Mouse (Mus musculus): ENCODE measurements around the gene Aldh1a1. TPM values are rescaled to one million over a fixed set of nuclear protein-coding genes. Genes with fewer than 3 reads are reported as not detected.

Gene Aldh1a1
- polyA plus RNA-seq, 1 experiment: 242 TPM

GRCm38 (mm10) chr19:20544941-20545340 lies 52.4 kb downstream of the Aldh1a1 start:
- no peak for DNase-seq
- WGBS: 92% methylated on average over 1 of the region's 1 CpGs

GRCm38 (mm10) chr19:20547025-20547424 lies 54.5 kb downstream of the Aldh1a1 start:
- Histone ChIP-seq H3K4me3 (replicated peaks; ENCODE audit: extremely low read depth, low read depth, low read length) (no peak overlapping the region), H3K4me1 (ENCODE audit: control insufficient read depth, insufficient read depth, low read length) (no peaks in the 10 kb centered on the region)
- 93% methylated on average over 3 of the region's 3 CpGs for WGBS
- DNase-seq: no peak
- TF ChIP-seq CTCF (IDR thresholded peaks at IDR 0.05; ENCODE audit: insufficient read depth, low read length) (no peak), POLR2A (IDR thresholded peaks at IDR 0.05; ENCODE audit: borderline replicate concordance, extremely low read depth, low read depth, low read length) (no peak)

More at GRCm38 (mm10) chr19:20544941-20545340, 52.4 kb downstream of the Aldh1a1 start:
- H3K4me3 ChIP-seq (replicated peaks; ENCODE audit: extremely low read depth, low read depth, low read length): no peak overlapping the region
- no peak for TF ChIP-seq POLR2A (IDR thresholded peaks at IDR 0.05; ENCODE audit: borderline replicate concordance, extremely low read depth, low read depth, low read length)
- no peak for TF ChIP-seq CTCF (IDR thresholded peaks at IDR 0.05; ENCODE audit: insufficient read depth, low read length)
- H3K4me1 ChIP-seq (ENCODE audit: control insufficient read depth, insufficient read depth, low read length): no peaks in the 10 kb centered on the region

GRCm38 (mm10) chr19:20549409-20549808 lies 56.9 kb downstream of the Aldh1a1 start:
- Histone ChIP-seq H3K4me3 (replicated peaks; ENCODE audit: extremely low read depth, low read depth, low read length) (no peak overlapping the region), H3K4me1 (ENCODE audit: control insufficient read depth, insufficient read depth, low read length) (no peaks in the 10 kb centered on the region)
- no peak for DNase-seq
- TF ChIP-seq CTCF (IDR thresholded peaks at IDR 0.05; ENCODE audit: insufficient read depth, low read length) (no peak), POLR2A (IDR thresholded peaks at IDR 0.05; ENCODE audit: borderline replicate concordance, extremely low read depth, low read depth, low read length) (no peak)
- 89% methylated on average over 1 of the region's 1 CpGs for WGBS

- Histone ChIP-seq H3K4me1 (ENCODE audit: control insufficient read depth, insufficient read depth, low read length) (no peaks in the 10 kb centered on the region), H3K4me3 (replicated peaks; ENCODE audit: extremely low read depth, low read depth, low read length) (no peak overlapping the region)
- DNase-seq: no peak
- 71% methylated on average over 1 of the region's 1 CpGs for WGBS
- TF ChIP-seq POLR2A (IDR thresholded peaks at IDR 0.05; ENCODE audit: borderline replicate concordance, extremely low read depth, low read depth, low read length) (no peak), CTCF (IDR thresholded peaks at IDR 0.05; ENCODE audit: insufficient read depth, low read length) (no peak)
Measured at GRCm38 (mm10) chr19:20555365-20555764, 62.9 kb downstream of the Aldh1a1 start.

- no peak for DNase-seq
- 61% methylated on average over 4 of the region's 4 CpGs for WGBS
- TF ChIP-seq CTCF (IDR thresholded peaks at IDR 0.05; ENCODE audit: insufficient read depth, low read length) (no peak), POLR2A (IDR thresholded peaks at IDR 0.05; ENCODE audit: borderline replicate concordance, extremely low read depth, low read depth, low read length) (no peak)
- no peak overlapping the region for H3K4me3 ChIP-seq (replicated peaks; ENCODE audit: extremely low read depth, low read depth, low read length)
- H3K4me1 ChIP-seq (ENCODE audit: control insufficient read depth, insufficient read depth, low read length): no peaks in the 10 kb centered on the region
Measured at GRCm38 (mm10) chr19:20557211-20557610, 64.7 kb downstream of the Aldh1a1 start.

GRCm38 (mm10) chr19:20558069-20558468 lies 65.6 kb downstream of the Aldh1a1 start:
- 88% methylated on average over 3 of the region's 3 CpGs for WGBS
- no peak for TF ChIP-seq CTCF (IDR thresholded peaks at IDR 0.05; ENCODE audit: insufficient read depth, low read length)
- TF ChIP-seq POLR2A (IDR thresholded peaks at IDR 0.05; ENCODE audit: borderline replicate concordance, extremely low read depth, low read depth, low read length): no peak
- no peak overlapping the region for H3K4me3 ChIP-seq (replicated peaks; ENCODE audit: extremely low read depth, low read depth, low read length)
- no peaks in the 10 kb centered on the region for H3K4me1 ChIP-seq (ENCODE audit: control insufficient read depth, insufficient read depth, low read length)
- DNase-seq: no peak

GRCm38 (mm10) chr19:20558544-20558943 lies 66.0 kb downstream of the Aldh1a1 start:
- H3K4me1 ChIP-seq (ENCODE audit: control insufficient read depth, insufficient read depth, low read length): no peaks in the 10 kb centered on the region
- DNase-seq: no peak
- H3K4me3 ChIP-seq (replicated peaks; ENCODE audit: extremely low read depth, low read depth, low read length): no peak overlapping the region
- TF ChIP-seq CTCF (IDR thresholded peaks at IDR 0.05; ENCODE audit: insufficient read depth, low read length): no peak
- TF ChIP-seq POLR2A (IDR thresholded peaks at IDR 0.05; ENCODE audit: borderline replicate concordance, extremely low read depth, low read depth, low read length): no peak

GRCm38 (mm10) chr19:20558952-20559351 lies 66.4 kb downstream of the Aldh1a1 start:
- DNase-seq: no peak
- Histone ChIP-seq H3K4me1 (ENCODE audit: control insufficient read depth, insufficient read depth, low read length) (no peaks in the 10 kb centered on the region), H3K4me3 (replicated peaks; ENCODE audit: extremely low read depth, low read depth, low read length) (no peak overlapping the region)
- TF ChIP-seq POLR2A (IDR thresholded peaks at IDR 0.05; ENCODE audit: borderline replicate concordance, extremely low read depth, low read depth, low read length) (no peak), CTCF (IDR thresholded peaks at IDR 0.05; ENCODE audit: insufficient read depth, low read length) (no peak)
- WGBS: 58% methylated on average over 3 of the region's 3 CpGs

- WGBS: 61% methylated on average over 2 of the region's 2 CpGs
- no peak overlapping the region for H3K4me3 ChIP-seq (replicated peaks; ENCODE audit: extremely low read depth, low read depth, low read length)
- TF ChIP-seq POLR2A (IDR thresholded peaks at IDR 0.05; ENCODE audit: borderline replicate concordance, extremely low read depth, low read depth, low read length) (no peak), CTCF (IDR thresholded peaks at IDR 0.05; ENCODE audit: insufficient read depth, low read length) (no peak)
Measured at GRCm38 (mm10) chr19:20559952-20560351, 67.4 kb downstream of the Aldh1a1 start.

GRCm38 (mm10) chr19:20562396-20562795 lies 69.9 kb downstream of the Aldh1a1 start:
- H3K4me3 ChIP-seq (replicated peaks; ENCODE audit: extremely low read depth, low read depth, low read length): no peak overlapping the region
- TF ChIP-seq CTCF (IDR thresholded peaks at IDR 0.05; ENCODE audit: insufficient read depth, low read length): no peak
- no peak for TF ChIP-seq POLR2A (IDR thresholded peaks at IDR 0.05; ENCODE audit: borderline replicate concordance, extremely low read depth, low read depth, low read length)
- no peak for DNase-seq
- no peaks in the 10 kb centered on the region for H3K4me1 ChIP-seq (ENCODE audit: control insufficient read depth, insufficient read depth, low read length)

More at GRCm38 (mm10) chr19:20559952-20560351, 67.4 kb downstream of the Aldh1a1 start:
- no peaks in the 10 kb centered on the region for H3K4me1 ChIP-seq (ENCODE audit: control insufficient read depth, insufficient read depth, low read length)
- no peak for DNase-seq
